Mouse (Mus musculus) liver, postnatal 0 days (tissue): Measurements from ENCODE around the gene Zbtb32.

ENCODE experiments used
- CTCF ChIP-seq: sonication (generic); IDR thresholded peaks from 2 replicates; pipeline ENCODE4 v1.5.1; 2016; ENCODE audit warnings: antibody characterized with exemption, low read depth
- EP300 ChIP-seq: IDR thresholded peaks from 2 replicates; pipeline ENCODE4 v1.6.1; 2016; ENCODE audit warnings: antibody characterized with exemption, low read depth, mild to moderate bottlenecking

- TF ChIP-seq CTCF: no peak
- no peak for TF ChIP-seq EP300
These were observed 45.6 kb downstream of the Zbtb32 start for GRCm38 (mm10) chr7:30553021-30553589.
